Mouse (Mus musculus) gastrocnemius, postnatal 14 days (tissue): ENCODE measurements at regions not wholly inside any gene's neighbourhood (a gene's known extent, or its start where the extent isn't known, plus 50 kb on each side); places are given as distances from the start of the nearest gene placed in this dataset.
"Not testable (repeated sequence)": the region's sequence is repeated elsewhere in the genome, so short reads cannot be mapped to it uniquely, and the experiment has no call there.

ENCODE experiments used
- DNase-seq: peaks from one replicate; pipeline ENCODE4 v3.0.0; 2021; ENCODE audit warnings: mixed read lengths
- intact Hi-C: fragments of 180-260 bp; cut with DNase I; formaldehyde crosslinking; loops from one replicate; pipeline ENCODE4 v1.15.1; 2025; ENCODE audit warnings: low total_unique reads

DNA sequence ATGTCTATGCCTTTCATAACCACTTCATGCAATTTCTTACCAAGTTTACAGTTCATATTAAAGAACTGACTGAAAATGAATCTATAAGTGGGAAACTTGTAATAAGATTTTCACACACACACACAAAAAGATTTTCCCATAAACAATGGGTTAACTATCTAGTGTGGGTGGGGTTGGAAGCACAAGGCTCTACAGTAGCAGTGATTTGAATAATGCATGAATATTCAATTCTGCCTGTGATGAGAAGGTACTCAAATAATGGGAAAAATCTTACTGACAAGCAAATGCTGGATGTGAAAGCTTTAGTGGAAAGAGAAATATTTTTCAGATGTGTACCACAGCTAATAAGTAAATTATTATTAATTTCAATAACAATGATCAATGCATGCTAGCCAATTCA, 224.3 kb downstream of the Cetn3 start:
- intact Hi-C loops, result no loop called here
- no peak for DNase-seq

DNA sequence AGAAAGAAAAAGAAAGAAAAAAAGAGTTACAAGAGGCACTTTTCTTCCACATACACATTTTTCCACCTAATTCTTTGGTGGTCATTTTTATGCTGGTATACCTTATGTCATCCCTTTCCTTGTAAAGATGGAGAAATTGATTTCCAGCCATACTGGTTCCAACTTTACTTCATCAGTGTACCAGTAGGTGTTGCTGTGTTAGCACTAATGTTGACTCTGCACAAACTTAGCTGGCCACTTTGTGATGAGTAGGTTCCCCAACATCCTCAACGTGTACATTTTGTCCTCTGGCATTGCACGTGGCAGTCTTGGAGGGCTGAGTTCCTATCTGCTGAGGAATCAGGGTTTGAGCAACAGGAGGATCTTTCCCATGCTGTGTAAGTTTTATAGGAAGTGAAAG, 256.7 kb downstream of the Cetn3 start:
- intact Hi-C loops, result no loop called here

DNA sequence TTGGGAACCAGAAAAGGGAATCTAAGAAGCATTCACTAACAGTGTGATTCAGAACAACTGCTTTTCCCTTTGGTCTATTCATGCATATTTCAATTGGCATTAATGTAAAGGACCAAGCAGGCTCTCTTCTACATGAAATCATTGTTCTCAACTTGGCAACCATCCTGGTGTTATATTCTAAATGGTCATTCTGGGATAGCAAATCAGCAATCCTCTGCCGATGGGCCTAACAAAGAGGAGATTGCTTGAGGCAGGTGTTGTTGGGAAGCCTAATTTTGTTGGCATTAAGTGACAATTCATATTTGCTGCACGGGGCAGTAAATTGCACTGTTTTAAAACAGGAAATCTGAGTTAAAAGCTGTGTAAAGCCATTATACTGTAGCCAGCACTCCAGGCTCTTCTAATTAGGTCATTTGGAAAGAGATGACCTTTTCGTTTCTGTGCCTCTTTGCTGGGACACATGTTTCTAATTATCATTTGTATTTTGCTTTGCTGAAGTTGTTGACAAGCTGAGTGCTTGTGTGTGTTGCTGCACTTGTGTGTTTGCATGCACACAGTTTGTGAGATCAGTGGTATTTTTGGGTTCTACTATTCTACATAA, 275.4 kb downstream of the Cetn3 start:
- intact Hi-C loops, result no loop called here
- DNase-seq, result no peak

More for the DNA sequence above, 256.7 kb downstream of the Cetn3 start:
- no peak for DNase-seq

DNA sequence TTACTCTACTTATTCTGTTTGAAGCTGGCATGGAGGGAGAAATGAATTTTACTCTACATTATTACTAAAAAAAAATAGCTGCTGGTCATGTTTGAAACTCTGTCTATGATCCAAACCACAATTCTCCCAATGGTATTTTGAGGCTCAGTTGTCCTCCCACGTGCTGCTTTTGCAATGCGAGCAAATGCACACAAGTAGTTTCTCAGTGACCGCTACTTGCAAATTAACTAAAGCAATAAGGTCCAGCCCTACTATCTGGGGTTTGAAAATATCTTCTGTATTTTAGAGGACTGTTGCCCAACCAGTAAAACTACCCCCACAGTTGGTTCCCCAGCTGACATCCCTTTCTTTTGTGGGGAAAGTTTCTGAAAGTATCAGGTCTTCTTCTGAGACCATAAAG, 276.0 kb downstream of the Cetn3 start:
- intact Hi-C loops, result no loop called here
- no peak for DNase-seq

DNA sequence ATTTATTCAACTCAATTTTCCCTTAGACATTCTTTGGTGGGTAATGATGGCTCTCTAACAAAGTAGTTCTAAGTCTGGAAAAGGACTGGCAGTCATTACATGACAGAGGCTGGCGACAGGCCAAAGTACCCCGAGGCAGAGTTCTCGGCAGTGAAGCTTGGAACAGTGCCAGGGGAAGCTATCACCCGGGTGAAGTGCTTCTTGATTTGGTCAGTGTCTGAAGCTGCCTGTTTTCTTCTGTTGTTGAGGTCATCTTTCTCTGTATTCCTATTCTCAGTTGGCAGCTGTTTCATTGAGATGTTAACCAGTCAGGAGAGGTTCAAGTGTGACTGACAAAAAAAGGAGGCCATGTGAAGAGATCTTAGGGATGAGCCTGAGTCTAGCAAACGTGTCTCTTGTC, 276.6 kb downstream of the Cetn3 start:
- intact Hi-C loops, result no loop called here
- peak; percentile 50 for DNase-seq

DNA sequence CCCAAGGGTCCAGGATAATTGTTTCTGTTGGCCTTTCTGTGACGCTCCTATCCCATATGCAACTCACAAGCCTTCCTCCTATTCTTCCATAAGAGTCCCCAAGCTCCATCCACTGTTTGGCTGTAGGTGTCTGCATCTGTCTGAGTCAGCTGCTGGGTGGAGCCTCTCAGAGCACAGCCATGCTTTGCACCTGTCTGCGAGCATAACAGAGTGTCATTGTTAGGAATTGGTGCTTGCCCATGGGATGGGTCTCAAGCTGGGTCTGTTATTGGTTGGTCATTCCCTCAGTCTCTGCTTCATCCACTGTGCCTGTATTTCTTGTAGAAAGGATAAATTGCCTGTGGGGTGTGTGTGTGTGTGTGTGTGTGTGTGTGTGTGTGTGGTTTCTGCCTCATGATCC, 281.0 kb downstream of the Cetn3 start:
- DNase-seq, intact Hi-C loops: not testable (repeated sequence)

DNA sequence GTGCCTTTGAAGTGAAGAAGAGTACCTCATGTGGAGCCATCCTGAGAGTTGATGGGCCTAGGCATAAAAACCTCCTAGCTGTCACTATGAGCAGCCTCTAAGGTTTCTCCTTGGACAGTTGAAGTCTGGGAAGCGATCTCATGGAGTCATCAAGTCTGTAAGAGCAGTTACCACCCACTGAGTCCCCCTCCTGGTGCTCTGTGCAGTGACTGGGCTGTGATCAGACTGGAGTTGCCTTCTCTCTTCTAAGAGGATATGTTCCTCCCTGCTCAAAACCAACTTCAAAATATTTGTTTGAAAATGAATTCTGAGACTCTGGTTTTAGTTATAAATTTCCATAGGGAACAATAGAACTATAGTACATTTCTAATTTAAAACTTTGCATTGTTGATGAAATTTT, 283.3 kb downstream of the Cetn3 start:
- no peak for DNase-seq
- intact Hi-C loops, result no loop called here

DNA sequence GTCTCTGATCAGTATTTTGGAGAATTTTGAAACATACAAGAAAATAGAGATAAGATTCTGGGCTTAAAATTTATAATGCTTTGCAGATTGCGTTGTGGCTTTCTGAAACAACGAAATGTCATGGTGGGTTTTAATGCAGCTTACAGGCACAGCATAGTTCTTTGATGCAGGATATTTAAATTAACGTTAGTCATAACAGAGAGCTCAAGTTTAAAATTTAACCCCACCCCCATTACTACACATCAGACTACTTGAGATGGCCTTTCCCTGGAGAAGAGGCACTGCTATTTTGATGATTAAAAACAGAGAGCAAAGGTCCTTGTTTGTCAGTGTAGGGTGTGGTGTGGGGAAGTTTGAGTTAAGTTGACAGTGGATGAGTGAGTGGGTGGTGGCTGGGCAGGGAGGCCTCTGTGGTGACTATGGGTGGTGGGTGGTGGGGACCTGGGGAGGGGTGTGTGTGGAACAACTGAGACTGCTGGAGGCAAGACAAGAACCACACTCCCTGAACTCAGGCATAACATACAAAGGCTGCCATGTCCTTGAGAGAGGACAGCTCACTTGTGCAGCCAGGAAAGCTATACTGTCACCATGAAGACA, 283.9 kb downstream of the Cetn3 start:
- DNase-seq, result no peak
- intact Hi-C loops, result no loop called here

DNA sequence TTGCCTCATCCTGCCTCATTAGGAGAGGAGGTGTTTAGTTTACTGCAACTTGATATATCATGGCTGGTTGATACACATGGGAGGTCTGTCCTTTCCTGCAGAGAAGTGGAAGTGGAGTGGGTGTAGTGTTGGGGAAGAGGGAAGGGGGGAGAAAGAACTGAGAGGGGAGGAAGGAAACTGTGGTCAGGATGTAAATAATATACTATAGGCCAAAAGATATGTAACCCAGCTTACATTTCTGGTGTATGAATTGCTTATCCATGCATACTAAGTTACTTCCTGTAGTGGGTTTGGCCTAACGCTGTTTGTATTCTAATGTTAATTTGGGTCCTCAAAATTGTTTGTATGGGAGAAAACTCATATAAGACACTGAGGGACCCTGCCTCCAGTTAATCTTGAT, 289.6 kb downstream of the Cetn3 start:
- intact Hi-C loops, result no loop called here
- no peak for DNase-seq

DNA sequence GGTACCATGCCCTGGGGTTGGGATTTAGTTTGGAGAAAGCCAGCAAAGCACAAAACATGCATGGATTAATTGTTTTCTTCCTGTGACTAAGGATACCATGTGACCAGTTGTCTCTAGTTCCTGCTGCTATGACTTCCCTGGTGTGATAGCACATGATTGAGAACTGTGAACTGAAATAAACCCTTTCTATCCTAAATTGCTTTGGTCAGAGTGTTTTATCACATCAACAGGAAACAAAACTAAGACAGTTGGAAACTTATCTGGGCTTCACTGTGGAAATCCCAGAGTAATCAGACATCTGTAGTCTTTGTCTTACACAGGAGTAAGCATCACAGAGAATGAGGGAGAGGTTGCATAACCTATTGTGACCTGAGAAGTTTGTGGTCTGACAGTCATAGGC, 290.5 kb downstream of the Cetn3 start:
- intact Hi-C loops, result no loop called here
- DNase-seq, result no peak

DNA sequence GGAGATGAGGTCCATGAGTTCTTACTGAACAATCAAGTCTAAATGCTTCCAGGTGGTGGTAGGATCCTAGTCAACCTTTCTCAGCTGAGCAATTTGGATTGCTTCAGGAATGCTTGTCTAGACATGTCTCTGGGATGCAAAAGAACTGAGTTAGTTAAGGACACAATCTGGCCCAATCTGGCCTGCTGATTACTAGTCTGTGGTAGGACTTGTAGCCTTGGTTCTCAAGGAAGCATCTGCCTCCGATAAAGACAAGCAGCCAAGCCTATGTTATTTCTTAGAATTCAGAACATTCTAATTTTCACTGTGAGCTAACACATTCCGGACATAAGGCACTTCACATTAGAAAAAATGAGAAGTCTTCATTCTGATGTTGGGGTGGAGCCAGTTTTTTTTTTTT, 298.5 kb downstream of the Cetn3 start:
- intact Hi-C loops, result no loop called here
- no peak for DNase-seq

DNA sequence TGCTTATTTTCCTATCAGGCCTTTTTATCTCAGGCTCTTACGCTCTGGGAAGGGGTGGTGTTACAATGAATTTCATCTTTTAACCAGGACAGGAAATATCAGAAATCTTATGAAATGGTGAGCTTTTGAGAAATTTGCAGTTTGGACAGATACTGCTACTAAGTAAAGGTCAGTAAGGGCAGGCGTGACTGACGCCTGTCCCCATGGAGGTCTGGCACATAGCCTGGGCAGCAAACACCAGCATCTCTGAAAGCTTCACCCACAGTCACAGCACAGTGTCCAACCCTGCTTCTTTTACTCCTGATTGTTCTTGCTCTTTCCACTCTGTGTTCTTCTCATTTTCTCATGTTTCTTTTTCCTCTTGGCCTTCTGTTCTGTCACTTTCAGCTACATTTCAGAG, 304.8 kb downstream of the Cetn3 start:
- intact Hi-C loops, result no loop called here
- no peak for DNase-seq

DNA sequence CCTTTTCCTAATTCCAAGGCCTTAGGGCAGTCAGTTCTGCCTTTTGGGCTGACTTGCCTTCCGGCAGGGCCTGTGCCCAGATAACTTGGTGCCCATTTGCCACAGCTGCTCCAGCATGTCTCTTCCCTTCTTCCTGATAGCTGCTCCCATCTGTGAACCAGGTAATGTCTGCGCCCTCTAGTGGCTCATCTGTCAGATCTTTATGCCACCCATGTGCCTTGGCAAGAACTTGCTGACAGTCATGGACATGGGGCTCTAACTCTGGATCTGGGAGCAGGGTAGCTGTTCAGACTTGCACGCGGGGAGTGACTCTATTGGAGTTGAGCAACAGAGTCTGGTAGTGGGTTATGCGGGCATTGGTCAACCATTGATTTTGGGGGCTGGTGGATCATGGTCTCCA, 309.3 kb downstream of the Cetn3 start:
- DNase-seq, result no peak
- intact Hi-C loops, result no loop called here

DNA sequence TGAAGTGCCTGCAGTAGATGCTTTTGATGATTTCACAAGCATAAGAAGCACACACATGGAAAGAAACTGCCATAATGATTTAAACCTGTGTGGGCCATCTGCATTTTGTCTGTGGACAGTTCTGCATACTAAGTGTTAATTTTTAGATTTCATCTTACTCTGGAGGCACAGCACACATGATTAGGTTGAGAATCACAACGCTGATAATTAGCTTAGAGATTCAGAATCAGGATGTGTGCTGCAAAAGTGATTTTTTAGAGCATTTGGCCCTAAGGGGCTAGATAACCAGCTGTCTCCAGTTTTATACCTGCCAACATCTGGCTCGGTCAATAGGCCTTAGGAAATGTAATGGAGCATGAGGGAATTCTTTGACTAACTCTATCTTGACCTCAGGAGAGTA, 323.2 kb downstream of the Cetn3 start:
- DNase-seq, result no peak
- intact Hi-C loops, result no loop called here

DNA sequence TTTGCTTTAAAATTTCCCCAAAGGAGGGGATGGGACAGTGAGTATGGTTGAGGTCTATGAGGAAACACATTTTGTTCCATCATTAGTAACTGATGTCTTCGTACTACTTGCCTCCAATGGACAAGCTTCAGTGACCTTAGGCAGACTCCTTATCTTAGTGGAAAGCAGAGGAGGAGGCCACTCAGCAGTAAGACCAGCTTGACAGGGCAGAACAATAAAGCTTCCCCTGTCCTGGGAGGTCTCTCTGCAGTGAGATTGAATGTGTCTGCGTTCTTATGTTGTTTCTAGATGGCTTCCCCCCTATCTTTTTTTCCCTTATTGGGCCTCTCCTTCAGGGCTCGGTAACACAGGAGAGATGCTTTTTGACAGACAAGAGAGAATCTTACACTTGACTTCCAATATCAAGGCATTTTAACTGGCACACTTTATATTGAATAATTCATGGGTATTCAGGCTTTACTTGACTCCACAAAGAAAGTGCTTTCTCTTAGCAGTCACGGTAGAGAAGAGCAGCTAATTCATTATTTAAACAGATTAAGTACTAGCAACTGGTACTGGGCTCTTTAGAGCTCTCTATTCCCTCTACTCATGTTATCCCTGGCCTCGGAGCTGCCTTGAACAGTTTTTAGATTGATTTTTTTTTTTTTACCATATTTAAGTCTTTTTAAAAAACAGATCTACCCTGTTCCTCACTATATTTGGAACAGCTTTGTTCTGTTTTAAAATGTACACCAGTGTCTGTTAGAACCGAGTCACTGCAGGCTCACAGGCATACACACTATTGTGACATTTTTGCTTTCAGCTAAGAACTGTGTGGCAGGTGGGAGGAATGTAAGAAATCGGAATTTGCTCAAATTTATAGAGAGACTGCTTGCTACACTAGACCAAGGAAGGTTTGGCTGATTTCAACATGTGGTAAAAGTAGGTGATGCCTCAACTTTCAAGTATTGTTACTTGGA, 347.2 kb downstream of the Cetn3 start:
- DNase-seq, result no peak
- intact Hi-C loops, result no loop called here
